Mouse (Mus musculus): ENCODE measurements around the gene Gstcd. TPM values are rescaled to one million over a fixed set of nuclear protein-coding genes. Genes with fewer than 3 reads are reported as not detected.

Gstcd gene
- total and polyA plus RNA-seq, 3 experiments = 33.3 to 67.2 (median 44.6) TPM

DNA sequence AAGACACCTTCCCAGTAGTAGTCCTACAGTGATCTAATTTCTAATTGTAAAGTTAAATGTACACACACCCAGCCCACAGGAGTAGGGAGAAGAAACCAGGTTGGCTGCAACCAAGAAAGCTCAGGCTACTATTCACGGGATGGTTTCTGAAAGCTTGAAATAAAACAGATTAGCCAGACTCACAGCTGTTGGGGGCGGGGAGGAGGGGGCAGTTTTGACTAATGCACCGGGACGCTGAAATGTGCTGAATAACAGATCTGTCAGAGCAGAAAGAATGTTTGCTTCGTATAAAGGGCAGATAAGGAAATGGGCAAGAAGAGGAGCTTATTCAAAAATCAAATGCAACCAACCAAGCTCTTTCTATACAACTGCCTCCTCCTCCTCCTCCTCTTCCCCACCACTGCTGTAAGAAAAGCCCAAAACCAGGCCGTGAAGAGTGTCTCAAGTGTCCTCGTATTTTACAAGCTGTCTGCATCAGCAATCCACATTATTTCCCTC, 143.5 kb downstream of the Gstcd start:
- Histone ChIP-seq H3K4me1 (ENCODE audit: control insufficient read depth in 1 of 2, insufficient read depth in 2 of 2) (peaks cover 4% of the 10 kb centered on the region in 2 experiments; a peak in 1 of 4 replicates), H3K27ac (ENCODE audit: insufficient read depth, low read depth) (no peak overlapping the region), H3K9ac (ENCODE audit: insufficient read depth, low read depth) (no peak overlapping the region), H3K36me3 (replicated peaks in 1 of 2; ENCODE audit: control insufficient read depth in 1 of 2, insufficient read depth in 1 of 2, low read length in 1 of 2) (no peaks in the 10 kb centered on the region), H3K27me3 (replicated peaks) (peaks cover 2% of the 10 kb centered on the region), H3K79me2 (replicated peaks; ENCODE audit: control insufficient read depth, extremely low read depth, insufficient read depth, poor library complexity, severe bottlenecking) (no peaks in the 10 kb centered on the region), H3K4me3 (replicated peaks in 1 of 3; ENCODE audit: low read depth in 2 of 3, low read length in 2 of 3, poor library complexity in 1 of 3) (no peak overlapping the region), H3K4me2 (ENCODE audit: insufficient read depth, low read depth, poor library complexity, severe bottlenecking) (no peak overlapping the region), H3K9me3 (replicated peaks; ENCODE audit: low read length) (peaks cover 5% of the 10 kb centered on the region)
- no peak for DNase-seq (ENCODE audit: extremely low read depth)
- dilution Hi-C loops (cut with MboI; ENCODE audit: extremely low pct_ligation_motif_present, extremely low pct_unique_long_range_greater_than_20kb, low sequenced_read_pairs) = no loop called here
- in situ Hi-C loops (cut with MboI; ENCODE audit: low pct_ligation_motif_present, low pct_unique_long_range_greater_than_20kb, low sequenced_read_pairs) = no loop called here
- TF ChIP-seq NELFE (IDR thresholded peaks at IDR 0.05; ENCODE audit: low read depth, low read length) (no peak), ZC3H11A (IDR thresholded peaks at IDR 0.05; ENCODE audit: low read depth, low read length) (no peak), MYC (IDR thresholded peaks at IDR 0.05; ENCODE audit: low read depth, low read length) (no peak), USF1 (IDR thresholded peaks at IDR 0.05; ENCODE audit: low read depth, low read length) (no peak), IRF4 (IDR thresholded peaks at IDR 0.05; ENCODE audit: low read depth, low read length) (no peak), CTCF (conservative IDR thresholded peaks at IDR 0.05 in 1 of 2, IDR thresholded peaks at IDR 0.05 in 1 of 2; ENCODE audit: low read depth in 2 of 2, low read length in 2 of 2) (no peak), SMC3 (IDR thresholded peaks at IDR 0.05; ENCODE audit: low read depth, low read length) (no peak), MEF2A (IDR thresholded peaks at IDR 0.05; ENCODE audit: borderline replicate concordance, low read depth, low read length) (no peak), ELF1 (IDR thresholded peaks at IDR 0.05; ENCODE audit: low read depth, low read length) (no peak), EP300 (IDR thresholded peaks at IDR 0.05; ENCODE audit: low read length) (no peak), TCF12 (IDR thresholded peaks at IDR 0.05; ENCODE audit: low read depth, low read length) (no peak), CHD1 (IDR thresholded peaks at IDR 0.05; ENCODE audit: low read depth, low read length) (no peak), POLR2AphosphoS2 (IDR thresholded peaks at IDR 0.05; ENCODE audit: low read depth, low read length) (no peak)

- in situ Hi-C loops (cut with MboI; ENCODE audit: low pct_ligation_motif_present, low pct_unique_long_range_greater_than_20kb, low sequenced_read_pairs) = no loop called here
- H3K9me3 ChIP-seq (replicated peaks; ENCODE audit: low read length) = peaks cover 5% of the 10 kb centered on the region
- no peak for TF ChIP-seq UBTF (IDR thresholded peaks at IDR 0.05; ENCODE audit: low read depth, low read length)
- TF ChIP-seq TBP (conservative IDR thresholded peaks at IDR 0.05; ENCODE audit: low read depth, low read length) = no peak
- TF ChIP-seq KAT2A (IDR thresholded peaks at IDR 0.05; ENCODE audit: insufficient replicate concordance, low read length) = no peak
- no peak for TF ChIP-seq ZMIZ1 (IDR thresholded peaks at IDR 0.05; ENCODE audit: low read depth, low read length)
- TF ChIP-seq SIN3A (IDR thresholded peaks at IDR 0.05; ENCODE audit: low read length) = no peak
- TF ChIP-seq MAX (IDR thresholded peaks at IDR 0.05; ENCODE audit: low read length) = no peak
- TF ChIP-seq E2F4 (IDR thresholded peaks at IDR 0.05; ENCODE audit: insufficient replicate concordance, low read depth, low read length) = no peak
- no peak for TF ChIP-seq NELFE (IDR thresholded peaks at IDR 0.05; ENCODE audit: low read depth, low read length)
- TF ChIP-seq MAFK (IDR thresholded peaks at IDR 0.05; ENCODE audit: insufficient replicate concordance, low read length) = no peak
- TF ChIP-seq PAX5 (IDR thresholded peaks at IDR 0.05; ENCODE audit: low read length) = no peak
- H3K79me2 ChIP-seq (replicated peaks; ENCODE audit: control insufficient read depth, extremely low read depth, insufficient read depth, poor library complexity, severe bottlenecking) = no peaks in the 10 kb centered on the region
- no peak overlapping the region for H3K27ac ChIP-seq (ENCODE audit: insufficient read depth, low read depth)
- dilution Hi-C loops (cut with MboI; ENCODE audit: extremely low pct_ligation_motif_present, extremely low pct_unique_long_range_greater_than_20kb, low sequenced_read_pairs) = no loop called here
- DNase-seq (ENCODE audit: extremely low read depth) = no peak
- H3K4me3 ChIP-seq (replicated peaks in 1 of 3; ENCODE audit: low read depth in 2 of 3, low read length in 2 of 3, poor library complexity in 1 of 3) = no peak overlapping the region
- H3K36me3 ChIP-seq (replicated peaks in 1 of 2; ENCODE audit: control insufficient read depth in 1 of 2, insufficient read depth in 1 of 2, low read length in 1 of 2) = no peaks in the 10 kb centered on the region
- peaks cover 2% of the 10 kb centered on the region for H3K27me3 ChIP-seq (replicated peaks)
- peaks cover 4% of the 10 kb centered on the region in 2 experiments; a peak in 1 of 4 replicates for H3K4me1 ChIP-seq (ENCODE audit: control insufficient read depth in 1 of 2, insufficient read depth in 2 of 2)
- no peak overlapping the region for H3K4me2 ChIP-seq (ENCODE audit: insufficient read depth, low read depth, poor library complexity, severe bottlenecking)
- H3K9ac ChIP-seq (ENCODE audit: insufficient read depth, low read depth) = no peak overlapping the region
Measured at GRCm38 (mm10) chr3:132946086-132946485, 145.7 kb downstream of the Gstcd start.
